Mouse (Mus musculus) forebrain, embryonic 16.5 days (tissue): ENCODE measurements at regions not wholly inside any gene's neighbourhood (a gene's known extent, or its start where the extent isn't known, plus 50 kb on each side); places are given as distances from the start of the nearest gene placed in this dataset.

Experiments
- ATAC-seq: fragments of 200-750 bp; cut with Nextera tagmentation; 2 replicates; pipeline ENCODE4 v1.8.0; 2017; ENCODE audit warnings: mild to moderate bottlenecking, moderate library complexity
- H3K27ac ChIP-seq: fragments of 300-500 bp; sonication (generic); 2 replicates; pipeline ENCODE4 v1.5.1; 2014; ENCODE audit warnings: low read length, control low read depth
- H3K27me3 ChIP-seq: fragments of 300-500 bp; sonication (generic); replicated peaks from 2 replicates; pipeline ENCODE4 v1.6.1; 2014; ENCODE audit warnings: low read length; ENCODE audit not compliant: control insufficient read depth, insufficient read depth
- H3K36me3 ChIP-seq: fragments of 300-500 bp; sonication (generic); 2 replicates; pipeline ENCODE4 v1.6.1; 2014; ENCODE audit not compliant: control insufficient read depth, insufficient read depth
- H3K4me1 ChIP-seq: fragments of 300-500 bp; sonication (generic); replicated peaks from 2 replicates; pipeline ENCODE4 v1.6.1; 2014; ENCODE audit warnings: low read length; ENCODE audit not compliant: control insufficient read depth, insufficient read depth
- H3K4me2 ChIP-seq: fragments of 300-500 bp; sonication (generic); 2 replicates; pipeline ENCODE4 v1.6.1; 2014; ENCODE audit warnings: mild to moderate bottlenecking, low read length, control low read depth
- H3K4me3 ChIP-seq: fragments of 300-500 bp; sonication (generic); replicated peaks from 2 replicates; pipeline ENCODE4 v1.5.1; 2014; ENCODE audit warnings: mild to moderate bottlenecking, low read length, control low read depth
- H3K9ac ChIP-seq: fragments of 300-500 bp; sonication (generic); replicated peaks from 2 replicates; pipeline ENCODE4 v1.6.1; 2014; ENCODE audit warnings: low read depth, low read length, control low read depth
- H3K9me3 ChIP-seq: fragments of 300-500 bp; sonication (generic); 2 replicates; pipeline ENCODE4 v1.6.1; 2016; ENCODE audit warnings: low read length; ENCODE audit not compliant: control insufficient read depth
- WGBS: fragments of 180-500 bp; shearing (Covaris S2); extraction: QIAGEN DNeasy Blood & Tissue Kit; methylation state at CpG from one replicate; pipeline ENCODE4 v1.1.7; 2014; 5-methylcytosine and 5-hydroxymethylcytosine counted together

- no peak overlapping the region for H3K27ac ChIP-seq
- 27% methylated on average over 1 of the region's 1 CpGs for WGBS
- H3K27me3 ChIP-seq, result no peaks in the 10 kb centered on the region
- H3K4me1 ChIP-seq, result no peaks in the 10 kb centered on the region
- H3K9me3 ChIP-seq, result no peaks in the 10 kb centered on the region
- H3K4me3 ChIP-seq, result no peak overlapping the region
- no peak for ATAC-seq
- H3K36me3 ChIP-seq, result no peaks in the 10 kb centered on the region
- H3K4me2 ChIP-seq, result no peak overlapping the region
- H3K9ac ChIP-seq, result no peak overlapping the region
Observed at GRCm38 (mm10) chr1:22943995-22944394, 138.2 kb upstream of the Rims1 start.

- no peaks in the 10 kb centered on the region for H3K4me1 ChIP-seq
- no peaks in the 10 kb centered on the region for H3K9me3 ChIP-seq
- H3K4me2 ChIP-seq, result no peak overlapping the region
- WGBS, result 93% methylated on average over 6 of the region's 6 CpGs
- no peak overlapping the region for H3K4me3 ChIP-seq
- no peaks in the 10 kb centered on the region for H3K36me3 ChIP-seq
- no peak overlapping the region for H3K9ac ChIP-seq
- H3K27ac ChIP-seq, result no peak overlapping the region
- no peak for ATAC-seq
- H3K27me3 ChIP-seq, result no peaks in the 10 kb centered on the region
Observed at GRCm38 (mm10) chr1:22939816-22940215, 134.0 kb upstream of the Rims1 start.

GRCm38 (mm10) chr1:22931147-22931896, 125.5 kb upstream of the Rims1 start:
- WGBS, result 81% methylated on average over 6 of the region's 6 CpGs
- no peaks in the 10 kb centered on the region for H3K27me3 ChIP-seq
- no peak overlapping the region for H3K4me2 ChIP-seq
- no peaks in the 10 kb centered on the region for H3K36me3 ChIP-seq
- H3K9me3 ChIP-seq, result no peaks in the 10 kb centered on the region
- H3K4me1 ChIP-seq, result no peaks in the 10 kb centered on the region
- H3K4me3 ChIP-seq, result no peak overlapping the region
- H3K27ac ChIP-seq, result no peak overlapping the region
- ATAC-seq, result no peak
- H3K9ac ChIP-seq, result no peak overlapping the region

- Histone ChIP-seq H3K4me1 (no peaks in the 10 kb centered on the region), H3K36me3 (no peaks in the 10 kb centered on the region), H3K4me3 (no peak overlapping the region), H3K9ac (no peak overlapping the region), H3K9me3 (no peaks in the 10 kb centered on the region), H3K4me2 (no peak overlapping the region), H3K27me3 (no peaks in the 10 kb centered on the region), H3K27ac (no peak overlapping the region)
- 70% methylated on average over 2 of the region's 2 CpGs for WGBS
- peak; percentile 80 for ATAC-seq
Observed at GRCm38 (mm10) chr1:22902992-22903391, 97.2 kb upstream of the Rims1 start.

- 85% methylated on average over 5 of the region's 5 CpGs for WGBS
Observed at GRCm38 (mm10) chr1:22901018-22901625, 95.3 kb upstream of the Rims1 start.

GRCm38 (mm10) chr1:22895099-22895498, 89.3 kb upstream of the Rims1 start:
- Histone ChIP-seq H3K4me2 (no peak overlapping the region), H3K36me3 (no peaks in the 10 kb centered on the region), H3K9ac (no peak overlapping the region), H3K27ac (no peak overlapping the region), H3K9me3 (no peaks in the 10 kb centered on the region), H3K4me1 (no peaks in the 10 kb centered on the region), H3K27me3 (no peaks in the 10 kb centered on the region), H3K4me3 (no peak overlapping the region)
- WGBS, result 88% methylated on average over 3 of the region's 3 CpGs
- no peak for ATAC-seq

More at GRCm38 (mm10) chr1:22901018-22901625, 95.3 kb upstream of the Rims1 start:
- no peak overlapping the region for H3K9ac ChIP-seq
- H3K9me3 ChIP-seq, result no peaks in the 10 kb centered on the region
- no peak overlapping the region for H3K4me2 ChIP-seq
- H3K27me3 ChIP-seq, result no peaks in the 10 kb centered on the region
- no peak for ATAC-seq
- no peaks in the 10 kb centered on the region for H3K4me1 ChIP-seq
- no peak overlapping the region for H3K27ac ChIP-seq
- H3K36me3 ChIP-seq, result no peaks in the 10 kb centered on the region
- H3K4me3 ChIP-seq, result no peak overlapping the region

GRCm38 (mm10) chr1:22862985-22863384, 57.2 kb upstream of the Rims1 start:
- WGBS, result 66% methylated on average over 3 of the region's 3 CpGs
- no peak for ATAC-seq

More at GRCm38 (mm10) chr1:22862985-22863384, 57.2 kb upstream of the Rims1 start:
- H3K27ac ChIP-seq, result no peak overlapping the region
- H3K9me3 ChIP-seq, result no peaks in the 10 kb centered on the region
- H3K9ac ChIP-seq, result no peak overlapping the region
- H3K4me1 ChIP-seq, result no peaks in the 10 kb centered on the region
- no peaks in the 10 kb centered on the region for H3K36me3 ChIP-seq
- no peaks in the 10 kb centered on the region for H3K27me3 ChIP-seq
- H3K4me2 ChIP-seq, result no peak overlapping the region
- H3K4me3 ChIP-seq, result no peak overlapping the region
